Mouse (Mus musculus): ENCODE measurements around the gene March11. TPM values are rescaled to one million over a fixed set of nuclear protein-coding genes. Genes with fewer than 3 reads are reported as not detected.

Gene March11
- polyA plus RNA-seq (2015; fragmentation: Nextera tagmentation; extraction: Ambion mirVana) = 0.16 and 0.21 TPM in 2 replicates

DNA sequence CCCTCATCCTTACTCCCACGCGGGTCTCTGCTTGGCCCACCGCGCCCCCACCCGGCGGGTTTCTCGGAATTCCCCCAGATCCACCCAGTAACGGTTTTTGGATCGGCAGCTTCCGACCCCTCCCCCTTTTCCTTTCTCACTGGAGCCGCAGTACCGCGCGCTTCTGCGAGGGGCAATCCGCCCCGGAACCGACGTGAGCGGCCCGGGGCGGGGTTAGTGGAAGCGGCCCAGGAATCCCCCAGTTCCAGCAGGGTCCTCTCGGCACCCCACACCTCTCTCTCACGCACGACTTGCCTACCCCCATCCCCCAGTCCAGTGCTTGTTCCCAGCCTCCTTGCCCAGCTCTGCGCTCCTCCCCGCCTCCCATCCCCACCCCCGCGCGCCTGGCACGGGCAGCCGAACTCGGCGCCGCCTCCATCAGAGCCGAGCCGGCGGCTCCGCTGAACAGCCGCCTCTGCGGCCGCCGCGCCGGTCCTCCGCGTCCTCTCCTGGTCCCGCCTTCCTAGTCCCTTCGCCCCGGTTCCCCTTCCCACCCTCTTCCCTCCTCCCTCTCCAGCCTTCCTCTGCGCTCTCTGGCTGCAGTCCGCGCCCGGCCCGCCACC is at the start of gene March11:
TSS of gene March11 (plus strand) at position 420 of the 602 bp plus-strand sequence.
- H3K4me2 ChIP-seq (ENCODE audit: low read depth, low read length) = peak within 1 kb of the TSS; percentile 88
- peaks cover 4% of the 10 kb centered on the region; the same call in 1 of the 2 replicates for H3K4me1 ChIP-seq (ENCODE audit: control insufficient read depth, insufficient read depth, low read length)
- WGBS = 1% methylated on average over 54 of the region's 56 CpGs
- H3K27ac ChIP-seq (ENCODE audit: low read length) = no peak within 1 kb of the TSS
- H3K9me3 ChIP-seq (ENCODE audit: control insufficient read depth, low read length) = no peaks in the 10 kb centered on the region
- H3K4me3 ChIP-seq (ENCODE audit: low read length) = peak within 1 kb of the TSS; percentile 53
- peak; percentile 76 for ATAC-seq
- H3K36me3 ChIP-seq (ENCODE audit: control insufficient read depth, insufficient read depth, low read length) = no peaks in the 10 kb centered on the region
- H3K27me3 ChIP-seq (replicated peaks; ENCODE audit: control insufficient read depth, insufficient read depth, low read length) = peaks cover 22% of the 10 kb centered on the region
- H3K9ac ChIP-seq (ENCODE audit: low read depth, low read length) = peak within 1 kb of the TSS; percentile 40

DNA sequence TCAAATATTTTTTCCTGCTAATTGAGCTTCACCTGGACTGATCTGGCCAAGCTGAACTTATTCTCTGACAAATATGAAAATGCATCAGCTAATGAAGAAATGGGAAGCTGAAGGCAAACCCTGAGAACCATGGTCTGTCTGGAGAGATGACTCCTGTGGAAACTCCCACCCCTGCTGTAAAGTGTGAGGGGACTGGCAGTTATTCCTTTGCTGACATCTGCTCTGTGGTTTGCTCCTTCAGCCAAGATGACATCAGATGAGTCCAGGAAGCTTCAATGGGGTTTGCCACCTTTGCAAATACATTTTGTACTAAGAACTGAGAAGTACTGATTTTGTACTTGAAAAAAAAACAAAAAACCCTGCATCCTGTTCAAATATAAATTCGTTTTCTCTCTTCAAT is 46.5 kb upstream of the March11 start:
- Histone ChIP-seq H3K9me3 (ENCODE audit: control insufficient read depth, low read length) (no peaks in the 10 kb centered on the region), H3K36me3 (ENCODE audit: control insufficient read depth, insufficient read depth, low read length) (no peaks in the 10 kb centered on the region), H3K4me2 (ENCODE audit: low read depth, low read length) (no peak overlapping the region), H3K27me3 (replicated peaks; ENCODE audit: control insufficient read depth, insufficient read depth, low read length) (no peaks in the 10 kb centered on the region), H3K4me1 (ENCODE audit: control insufficient read depth, insufficient read depth, low read length) (no peaks in the 10 kb centered on the region), H3K9ac (ENCODE audit: low read depth, low read length) (no peak overlapping the region), H3K4me3 (ENCODE audit: low read length) (no peak overlapping the region), H3K27ac (ENCODE audit: low read length) (no peak overlapping the region)
- 54% methylated on average over 1 of the region's 1 CpGs for WGBS
- no peak for ATAC-seq

DNA sequence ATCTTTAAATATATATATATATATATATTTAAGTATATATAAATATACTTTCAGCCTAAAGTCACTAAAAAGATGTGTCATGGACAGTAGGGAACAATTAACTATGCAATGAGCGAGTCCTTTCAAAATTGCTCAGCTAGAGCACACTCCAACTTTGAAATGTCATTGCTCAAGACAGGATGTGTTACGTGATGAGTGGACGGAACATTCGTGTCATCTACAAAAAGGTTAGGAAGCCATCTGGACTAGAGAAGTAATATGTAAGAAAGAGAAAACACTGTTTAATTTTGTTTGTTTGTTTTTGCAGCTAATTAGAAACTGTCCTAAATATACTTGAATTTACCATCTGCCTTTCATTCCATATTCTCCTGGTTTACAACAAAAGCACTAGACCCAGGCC is 39.3 kb upstream of the March11 start:
- Histone ChIP-seq H3K27me3 (replicated peaks; ENCODE audit: control insufficient read depth, insufficient read depth, low read length) (no peaks in the 10 kb centered on the region), H3K36me3 (ENCODE audit: control insufficient read depth, insufficient read depth, low read length) (no peaks in the 10 kb centered on the region), H3K27ac (ENCODE audit: low read length) (no peak overlapping the region), H3K4me1 (ENCODE audit: control insufficient read depth, insufficient read depth, low read length) (no peaks in the 10 kb centered on the region), H3K9ac (ENCODE audit: low read depth, low read length) (no peak overlapping the region), H3K4me3 (ENCODE audit: low read length) (no peak overlapping the region), H3K4me2 (ENCODE audit: low read depth, low read length) (no peak overlapping the region), H3K9me3 (ENCODE audit: control insufficient read depth, low read length) (no peaks in the 10 kb centered on the region)
- WGBS = 91% methylated on average over 4 of the region's 4 CpGs
- no peak for ATAC-seq

DNA sequence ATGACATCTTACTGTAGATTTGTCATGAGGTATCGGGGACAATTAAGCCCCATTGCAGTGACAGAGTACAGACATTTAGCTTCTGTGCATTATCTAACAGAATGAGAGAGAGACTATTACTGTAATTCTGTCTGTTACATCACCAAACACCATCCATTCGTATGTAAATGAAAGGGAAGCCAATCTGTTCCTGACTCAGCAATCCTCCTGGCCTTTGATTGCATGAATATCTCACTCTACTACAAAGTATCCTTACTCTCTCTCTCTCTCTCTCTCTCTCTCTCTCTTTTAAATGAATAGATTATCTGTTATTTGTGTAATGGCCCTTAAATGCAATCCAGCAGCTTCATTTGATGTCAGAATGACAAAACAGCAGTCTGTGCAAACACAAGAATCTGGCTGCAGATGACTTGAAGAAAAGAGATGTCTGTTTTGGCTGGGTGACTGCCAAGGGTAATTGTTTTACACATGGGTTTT is 32.8 kb upstream of the March11 start:
- H3K9ac ChIP-seq (ENCODE audit: low read depth, low read length) = no peak overlapping the region
- H3K4me2 ChIP-seq (ENCODE audit: low read depth, low read length) = no peak overlapping the region
- no peaks in the 10 kb centered on the region for H3K36me3 ChIP-seq (ENCODE audit: control insufficient read depth, insufficient read depth, low read length)
- H3K4me3 ChIP-seq (ENCODE audit: low read length) = no peak overlapping the region
- no peaks in the 10 kb centered on the region for H3K9me3 ChIP-seq (ENCODE audit: control insufficient read depth, low read length)
- WGBS = 68% methylated on average over 2 of the region's 2 CpGs
- ATAC-seq = no peak
- no peaks in the 10 kb centered on the region for H3K4me1 ChIP-seq (ENCODE audit: control insufficient read depth, insufficient read depth, low read length)
- no peaks in the 10 kb centered on the region for H3K27me3 ChIP-seq (replicated peaks; ENCODE audit: control insufficient read depth, insufficient read depth, low read length)
- no peak overlapping the region for H3K27ac ChIP-seq (ENCODE audit: low read length)

DNA sequence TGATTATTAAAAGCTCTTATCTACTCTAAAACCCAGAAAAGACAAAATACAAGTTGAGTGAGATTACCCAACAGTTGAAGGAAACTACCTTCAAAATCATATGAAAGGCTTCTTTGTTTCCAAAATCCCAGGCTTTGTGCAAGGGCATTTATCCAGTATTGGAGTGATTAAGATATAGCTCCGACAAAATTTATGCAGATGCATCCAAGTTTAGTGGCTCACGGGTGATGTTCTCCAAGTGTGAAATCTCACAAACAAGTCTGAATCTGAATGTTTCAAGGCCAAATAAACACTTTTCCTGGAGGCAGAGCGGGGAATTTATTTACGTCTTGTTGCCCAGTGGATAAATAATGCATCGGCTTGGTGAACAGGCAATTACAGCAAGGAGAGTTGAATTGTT is 32.2 kb upstream of the March11 start:
- Histone ChIP-seq H3K36me3 (ENCODE audit: control insufficient read depth, insufficient read depth, low read length) (no peaks in the 10 kb centered on the region), H3K27me3 (replicated peaks; ENCODE audit: control insufficient read depth, insufficient read depth, low read length) (no peaks in the 10 kb centered on the region), H3K4me1 (ENCODE audit: control insufficient read depth, insufficient read depth, low read length) (no peaks in the 10 kb centered on the region), H3K9me3 (ENCODE audit: control insufficient read depth, low read length) (no peaks in the 10 kb centered on the region), H3K4me3 (ENCODE audit: low read length) (no peak overlapping the region), H3K4me2 (ENCODE audit: low read depth, low read length) (no peak overlapping the region), H3K9ac (ENCODE audit: low read depth, low read length) (no peak overlapping the region), H3K27ac (ENCODE audit: low read length) (no peak overlapping the region)
- WGBS = 69% methylated on average over 5 of the region's 5 CpGs
- ATAC-seq = no peak

DNA sequence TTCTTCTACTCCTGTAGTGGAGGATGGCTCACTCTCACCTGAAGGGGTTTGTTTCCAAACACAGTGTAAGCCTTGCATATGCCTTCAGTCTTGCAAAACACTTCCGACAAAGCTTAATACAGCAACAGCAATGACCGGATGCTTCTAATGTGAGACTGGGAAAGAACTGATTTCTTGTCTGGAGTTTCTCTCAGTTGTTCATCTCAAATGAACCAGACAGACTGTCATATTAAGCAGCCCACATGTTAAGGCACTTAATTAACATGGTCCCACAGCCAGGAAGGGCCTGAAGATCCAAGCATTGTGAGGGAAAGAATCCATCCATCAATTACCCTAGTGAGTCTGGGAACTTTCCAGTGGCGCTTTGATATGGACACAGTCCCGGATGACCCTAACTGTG is 17.0 kb upstream of the March11 start:
- no peaks in the 10 kb centered on the region for H3K9me3 ChIP-seq (ENCODE audit: control insufficient read depth, low read length)
- no peak for ATAC-seq
- 75% methylated on average over 4 of the region's 4 CpGs for WGBS

DNA sequence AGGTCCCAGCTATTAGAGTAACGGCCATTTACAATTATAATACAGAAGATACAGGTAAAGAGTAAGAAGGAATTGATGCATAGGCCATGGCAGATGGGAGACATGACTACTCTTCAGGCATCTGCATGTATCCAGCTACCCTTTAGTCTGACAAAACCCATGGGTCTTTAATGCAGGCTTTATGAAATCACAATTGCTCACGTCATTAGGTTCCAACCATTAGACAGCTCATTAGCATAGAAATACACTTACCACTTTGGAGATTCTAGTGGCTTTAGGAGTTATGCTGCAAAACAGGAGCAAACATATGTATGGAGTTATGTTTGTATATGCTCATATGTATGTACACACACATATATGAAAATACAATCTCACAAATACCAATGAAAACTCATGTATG is 16.0 kb upstream of the March11 start:
- Histone ChIP-seq H3K9ac (ENCODE audit: low read depth, low read length) (no peak overlapping the region), H3K27me3 (replicated peaks; ENCODE audit: control insufficient read depth, insufficient read depth, low read length) (no peaks in the 10 kb centered on the region), H3K4me2 (ENCODE audit: low read depth, low read length) (no peak overlapping the region), H3K9me3 (ENCODE audit: control insufficient read depth, low read length) (no peaks in the 10 kb centered on the region), H3K27ac (ENCODE audit: low read length) (no peak overlapping the region), H3K36me3 (ENCODE audit: control insufficient read depth, insufficient read depth, low read length) (no peaks in the 10 kb centered on the region), H3K4me1 (ENCODE audit: control insufficient read depth, insufficient read depth, low read length) (no peaks in the 10 kb centered on the region), H3K4me3 (ENCODE audit: low read length) (no peak overlapping the region)
- ATAC-seq = no peak
- 73% methylated on average over 2 of the region's 2 CpGs for WGBS

More for the DNA sequence above, 17.0 kb upstream of the March11 start:
- Histone ChIP-seq H3K9ac (ENCODE audit: low read depth, low read length) (no peak overlapping the region), H3K27ac (ENCODE audit: low read length) (no peak overlapping the region), H3K4me1 (ENCODE audit: control insufficient read depth, insufficient read depth, low read length) (no peaks in the 10 kb centered on the region), H3K4me2 (ENCODE audit: low read depth, low read length) (no peak overlapping the region), H3K36me3 (ENCODE audit: control insufficient read depth, insufficient read depth, low read length) (no peaks in the 10 kb centered on the region), H3K4me3 (ENCODE audit: low read length) (no peak overlapping the region), H3K27me3 (replicated peaks; ENCODE audit: control insufficient read depth, insufficient read depth, low read length) (no peaks in the 10 kb centered on the region)

DNA sequence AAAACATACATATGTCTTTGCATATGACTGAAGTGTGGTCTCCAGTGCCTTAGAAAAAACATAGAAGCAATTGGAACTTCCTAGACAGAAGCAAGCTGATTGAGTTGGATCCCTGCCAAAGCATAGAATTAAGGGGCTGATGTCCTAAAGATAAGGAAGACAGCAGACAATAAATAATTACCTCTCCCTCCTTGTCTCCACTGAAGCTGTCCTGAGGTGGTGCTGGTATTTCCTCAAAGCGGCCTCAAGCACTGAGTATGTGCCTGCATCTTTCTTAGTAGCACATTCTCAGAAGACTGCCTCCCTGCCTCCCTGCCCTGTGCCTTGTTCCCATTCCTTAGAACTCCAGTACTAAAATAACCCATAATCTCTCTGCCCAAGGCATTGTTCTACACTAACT is 15.6 kb upstream of the March11 start:
- no peaks in the 10 kb centered on the region for H3K4me1 ChIP-seq (ENCODE audit: control insufficient read depth, insufficient read depth, low read length)
- H3K27ac ChIP-seq (ENCODE audit: low read length) = no peak overlapping the region
- 58% methylated on average over 1 of the region's 1 CpGs for whole genome bisulfite sequencing
- ATAC-seq = no peak
- H3K9me3 ChIP-seq (ENCODE audit: control insufficient read depth, low read length) = no peaks in the 10 kb centered on the region
- no peak overlapping the region for H3K4me2 ChIP-seq (ENCODE audit: low read depth, low read length)
- H3K9ac ChIP-seq (ENCODE audit: low read depth, low read length) = no peak overlapping the region
- H3K36me3 ChIP-seq (ENCODE audit: control insufficient read depth, insufficient read depth, low read length) = no peaks in the 10 kb centered on the region
- no peaks in the 10 kb centered on the region for H3K27me3 ChIP-seq (replicated peaks; ENCODE audit: control insufficient read depth, insufficient read depth, low read length)
- H3K4me3 ChIP-seq (ENCODE audit: low read length) = no peak overlapping the region

DNA sequence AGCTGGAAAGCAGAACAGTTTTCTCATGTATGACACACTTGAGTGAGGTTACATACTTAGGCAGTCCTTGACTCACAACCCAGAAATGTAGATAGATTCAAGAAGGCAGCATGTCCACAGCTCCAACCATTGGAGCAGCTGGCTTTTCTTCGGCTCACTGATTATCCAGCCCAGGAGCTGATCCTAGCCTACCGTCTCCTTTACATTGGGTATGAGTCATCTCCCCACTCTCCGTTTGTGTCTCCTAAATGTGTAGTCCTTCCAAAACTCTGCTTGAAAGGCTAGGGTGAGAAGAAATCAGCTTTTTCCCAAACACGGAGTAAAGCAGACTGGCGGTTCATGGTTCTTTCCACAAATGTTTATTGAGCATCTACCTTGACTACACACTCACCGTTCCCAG is 10.2 kb upstream of the March11 start:
- H3K4me3 ChIP-seq (ENCODE audit: low read length) = no peak overlapping the region
- H3K36me3 ChIP-seq (ENCODE audit: control insufficient read depth, insufficient read depth, low read length) = no peaks in the 10 kb centered on the region
- no peak overlapping the region for H3K4me2 ChIP-seq (ENCODE audit: low read depth, low read length)
- no peak for ATAC-seq
- H3K9ac ChIP-seq (ENCODE audit: low read depth, low read length) = no peak overlapping the region
- no peaks in the 10 kb centered on the region for H3K27me3 ChIP-seq (replicated peaks; ENCODE audit: control insufficient read depth, insufficient read depth, low read length)
- no peaks in the 10 kb centered on the region for H3K4me1 ChIP-seq (ENCODE audit: control insufficient read depth, insufficient read depth, low read length)
- 85% methylated on average over 6 of the region's 6 CpGs for WGBS
- no peaks in the 10 kb centered on the region for H3K9me3 ChIP-seq (ENCODE audit: control insufficient read depth, low read length)
- H3K27ac ChIP-seq (ENCODE audit: low read length) = no peak overlapping the region

All from intestine, embryonic 16.5 days (tissue).